Mouse (Mus musculus) ES-E14 (cell line): ENCODE results near the gene Slc27a3. TPM values are rescaled to one million over a fixed set of nuclear protein-coding genes. Genes with fewer than 3 reads are reported as not detected.

Experiments
- DNase-seq: peaks from one replicate; pipeline ENCODE4 v3.0.0-alpha.2; 2013; ENCODE audit warnings: low read depth, low spot score
- H3K27ac ChIP-seq: 2 replicates; pipeline ENCODE4 v1.5.1; 2012; ENCODE audit warnings: low read depth, mild to moderate bottlenecking, low read length, moderate library complexity, mixed read lengths; ENCODE audit not compliant: poor library complexity, insufficient read depth, severe bottlenecking
- H3K36me3 ChIP-seq: 2 replicates; pipeline ENCODE4 v1.6.1; 2012; ENCODE audit warnings: mild to moderate bottlenecking, low read length, moderate library complexity, mixed read lengths; ENCODE audit not compliant: control insufficient read depth, poor library complexity, insufficient read depth, severe bottlenecking
- H3K4me1 ChIP-seq, 2 experiments: fragments of 150-350 bp in 1 of 2; sonication (generic) in 1 of 2; 2 replicates each; pipeline ENCODE4 v1.6.1; 2012; ENCODE audit warnings: low read length in 2 of 2, mild to moderate bottlenecking in 1 of 2, mixed read lengths in 1 of 2; ENCODE audit not compliant: control insufficient read depth in 2 of 2, insufficient read depth in 2 of 2, poor library complexity in 1 of 2
- H3K4me3 ChIP-seq, 2 experiments: fragments of 150-350 bp in 1 of 2; sonication (generic) in 1 of 2; 2 replicates each; pipeline ENCODE4 v1.5.1; 2012; ENCODE audit warnings: low read length in 2 of 2, low read depth in 1 of 2, mild to moderate bottlenecking in 1 of 2, mixed read lengths in 1 of 2; ENCODE audit not compliant: insufficient read depth in 1 of 2, poor library complexity in 1 of 2, severe bottlenecking in 1 of 2
- H3K9ac ChIP-seq: 2 replicates; pipeline ENCODE4 v1.6.1; 2012; ENCODE audit warnings: low read depth, mild to moderate bottlenecking, low read length, mixed read lengths; ENCODE audit not compliant: poor library complexity, insufficient read depth, severe bottlenecking
- H3K9me3 ChIP-seq: fragments of 150-350 bp; sonication (generic); 2 replicates; pipeline ENCODE4 v1.6.1; 2012; ENCODE audit warnings: low read depth, mild to moderate bottlenecking, low read length; ENCODE audit not compliant: control insufficient read depth, insufficient read depth
- CHD2 ChIP-seq: IDR thresholded peaks from 2 replicates; pipeline ENCODE4 v1.6.1; 2014; ENCODE audit warnings: mild to moderate bottlenecking, low read depth, low read length, inconsistent platforms
- HCFC1 ChIP-seq: IDR thresholded peaks from 2 replicates; pipeline ENCODE4 v1.6.1; 2012; ENCODE audit warnings: low read length, inconsistent platforms, borderline replicate concordance; ENCODE audit not compliant: insufficient read depth
- MAFK ChIP-seq: IDR thresholded peaks from 2 replicates; pipeline ENCODE4 v1.6.1; 2014; ENCODE audit warnings: mild to moderate bottlenecking, low read depth, low read length, inconsistent platforms; ENCODE audit not compliant: insufficient read depth
- ZC3H11A ChIP-seq: IDR thresholded peaks from 2 replicates; pipeline ENCODE4 v1.6.1; 2012; ENCODE audit warnings: low read depth, mild to moderate bottlenecking, inconsistent platforms, low read length, borderline replicate concordance
- ZNF384 ChIP-seq: IDR thresholded peaks from 2 replicates; pipeline ENCODE4 v1.6.1; 2012; ENCODE audit warnings: low read depth, low read length, inconsistent platforms
- in situ Hi-C, 2 experiments: fragments of 600-800 bp; cut with MboI; formaldehyde crosslinking; loops; one replicate each; pipeline ENCODE4 v1.15.1; 2025; ENCODE audit warnings: low sequenced_read_pairs in 2 of 2, inconsistent platforms in 1 of 2; ENCODE audit not compliant: unreplicated experiment in 2 of 2
- total RNA-seq: library from RNA; depleted of rRNA; stranded (reverse); fragments of 300-350 nt; gene quantifications from 2 replicates; pipeline ENCODE4 v1.2.3, GENCODE M21; 2012

Gene Slc27a3
- total RNA-seq, 1 experiment, result 22.9 TPM

DNA sequence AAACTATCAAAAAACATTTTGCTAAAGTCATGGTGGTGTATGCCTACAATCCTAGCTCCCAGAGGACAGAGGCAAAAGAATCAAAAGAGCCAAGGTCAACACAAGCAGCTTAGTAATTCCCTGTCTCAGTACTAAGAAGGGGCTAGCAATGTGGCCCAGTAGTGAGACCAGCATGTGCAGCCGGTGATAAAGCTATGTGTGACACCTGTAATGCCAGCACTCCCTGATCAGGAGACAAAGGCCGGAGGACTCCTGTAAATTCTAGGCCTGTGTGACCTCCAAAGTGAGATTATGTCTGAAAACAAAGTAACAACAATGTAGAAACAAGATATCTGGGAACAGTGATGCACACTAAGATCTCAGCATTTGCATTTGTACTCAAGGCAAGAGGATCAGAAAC is 35.8 kb upstream of the Slc27a3 start:
- in situ Hi-C loops, result no loop called here
- no peak for TF ChIP-seq MAFK
- TF ChIP-seq HCFC1, result no peak
- no peak for TF ChIP-seq CHD2
- no peak for TF ChIP-seq ZNF384
- no peak for TF ChIP-seq ZC3H11A

DNA sequence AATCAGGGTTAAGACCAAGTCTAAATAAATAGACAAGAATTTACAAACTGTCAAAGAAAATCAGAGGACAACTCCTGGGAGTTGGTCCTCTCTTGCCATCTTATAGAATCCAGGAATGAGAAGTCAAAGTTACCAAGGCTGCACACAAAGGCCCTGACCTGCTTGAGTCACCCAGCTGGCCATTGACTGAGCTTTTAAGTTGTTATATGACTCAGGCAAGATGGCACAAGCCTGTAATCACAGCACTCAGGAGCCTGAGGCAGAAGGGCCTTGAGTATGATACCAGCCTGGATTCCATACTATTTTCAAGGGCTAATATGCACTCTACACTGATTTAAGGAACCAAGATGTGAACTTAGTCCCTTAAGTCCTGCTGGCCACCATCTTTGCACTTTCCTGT is 33.8 kb upstream of the Slc27a3 start:
- Histone ChIP-seq H3K9ac (no peak overlapping the region), H3K36me3 (peaks cover 20% of the 10 kb centered on the region), H3K4me1 (peaks cover 0 to 9% of the 10 kb centered on the region in 2 experiments; a peak in 3 of 4 replicates), H3K4me3 (no peak overlapping the region), H3K27ac (no peak overlapping the region), H3K9me3 (no peaks in the 10 kb centered on the region)
- DNase-seq, result no peak
- no peak for TF ChIP-seq ZNF384
- no peak for TF ChIP-seq CHD2
- no peak for TF ChIP-seq HCFC1
- no peak for TF ChIP-seq MAFK
- TF ChIP-seq ZC3H11A, result no peak
- in situ Hi-C loops, result no loop called here

More for the DNA sequence above, 35.8 kb upstream of the Slc27a3 start:
- no peak for DNase-seq
- peaks cover 3 to 12% of the 10 kb centered on the region in 2 experiments; a peak in 3 of 4 replicates for H3K4me1 ChIP-seq
- peak overlapping the region; percentile 58; the same call in 1 of the 2 replicates for H3K27ac ChIP-seq
- no peak overlapping the region for H3K9ac ChIP-seq
- peaks cover 18% of the 10 kb centered on the region for H3K36me3 ChIP-seq
- no peaks in the 10 kb centered on the region for H3K9me3 ChIP-seq
- no peak overlapping the region for H3K4me3 ChIP-seq

DNA sequence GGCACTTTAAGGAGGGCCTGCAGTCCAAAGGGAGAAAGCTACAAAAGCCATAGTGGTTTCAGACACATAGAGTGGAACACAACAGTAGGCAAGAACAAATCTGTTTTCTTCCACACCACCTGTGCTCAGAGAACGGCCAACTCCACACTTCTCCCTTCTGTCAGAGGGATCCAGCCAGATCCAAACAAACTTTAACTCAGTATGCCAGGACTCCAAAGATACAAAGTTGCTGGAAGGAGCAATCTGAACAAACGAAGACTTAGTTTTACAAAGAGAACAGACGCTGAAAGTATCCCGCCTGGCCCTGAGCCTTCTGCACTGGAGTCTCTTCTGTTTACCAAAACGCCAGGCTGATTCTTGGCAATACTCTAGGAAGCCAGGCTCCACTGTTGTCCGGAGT is 31.0 kb upstream of the Slc27a3 start:
- no peak for DNase-seq
- peaks cover 0 to 2% of the 10 kb centered on the region in 2 experiments; a peak in 1 of 4 replicates for H3K4me1 ChIP-seq
- H3K27ac ChIP-seq, result no peak overlapping the region
- H3K9ac ChIP-seq, result no peak overlapping the region
- TF ChIP-seq ZC3H11A (no peak), HCFC1 (no peak), ZNF384 (no peak), CHD2 (no peak), MAFK (no peak)
- H3K9me3 ChIP-seq, result no peaks in the 10 kb centered on the region
- in situ Hi-C loops, result no loop called here
- H3K4me3 ChIP-seq, result no peak overlapping the region
- peaks cover 25% of the 10 kb centered on the region for H3K36me3 ChIP-seq

DNA sequence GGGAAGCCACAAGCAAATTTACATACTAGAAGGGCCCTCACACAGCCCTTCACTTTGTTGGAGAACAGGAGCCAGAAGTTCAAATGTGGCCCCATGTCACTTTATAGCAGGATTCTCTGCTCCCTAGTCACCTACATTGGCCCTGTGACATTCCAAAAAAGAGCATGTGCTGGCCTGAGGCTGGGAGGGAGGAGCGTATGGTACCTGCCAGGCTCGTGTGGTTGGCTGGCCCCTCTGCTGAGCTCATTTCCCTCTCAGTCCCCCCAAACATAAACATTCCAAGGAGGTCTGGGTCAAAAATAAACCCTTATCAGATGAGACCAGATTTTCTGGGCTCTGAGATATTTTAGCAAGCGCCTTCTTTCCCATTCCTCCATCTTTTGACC is 23.3 kb upstream of the Slc27a3 start:
- Histone ChIP-seq H3K9me3 (no peaks in the 10 kb centered on the region), H3K4me3 (no peak overlapping the region), H3K36me3 (peaks cover 48% of the 10 kb centered on the region), H3K9ac (no peak overlapping the region), H3K4me1 (peaks cover 0 to 2% of the 10 kb centered on the region in 2 experiments; a peak in 1 of 4 replicates), H3K27ac (no peak overlapping the region)
- no peak for TF ChIP-seq HCFC1
- no peak for TF ChIP-seq ZNF384
- no peak for TF ChIP-seq MAFK
- TF ChIP-seq CHD2, result no peak
- no peak for TF ChIP-seq ZC3H11A
- no peak for DNase-seq
- in situ Hi-C loops, result no loop called here
